In genomic region chr6:125084424-125084823, GRCm38 (mm10) we compare ENCODE assay signal across 8 mouse cellular contexts. TPM values are rescaled to one million over a fixed set of nuclear protein-coding genes. Genes with fewer than 3 reads are reported as not detected.
DNase-seq lines count a peak whose midpoint lies in the region; ATAC-seq and TF ChIP-seq lines count a peak whose summit lies in the region.

No protein-coding gene starts in this region.

- ATAC-seq in forebrain, postnatal 0 days, result peak; percentile 15
- no peak for ATAC-seq in intestine, postnatal 0 days
- ATAC-seq in liver, embryonic 12.5 days, result 0 out of 2 replicates have a peak, but pooled peaks have one; percentile 3

- TF ChIP-seq CTCF in forebrain, postnatal 0 days (IDR thresholded peaks at IDR 0.05; ENCODE audit: low read depth), result peak; percentile 94
- TF ChIP-seq CTCF in intestine, postnatal 0 days (IDR thresholded peaks at IDR 0.05; ENCODE audit: low read depth), result peak; percentile 94

- peak; percentile 69 for DNase-seq in adrenal gland, adult 2 months
- DNase-seq in adrenal gland, adult 8-10 months, result no peak
- DNase-seq in CD8-positive naive resting alpha-beta T cell, adult 2 months (ENCODE audit: low read depth in 2 of 2, low spot score in 2 of 2), result peak; percentile 54 to 62
- DNase-seq in cerebellum, adult 8-10 months, result peak; percentile 72
- peak; percentile 85 for DNase-seq in forebrain, postnatal 0 days
- peak; percentile 85 for DNase-seq in retina, embryonic 14.5 days (ENCODE audit: low spot score)

- no peak overlapping the region for H3K9ac ChIP-seq in forebrain, postnatal 0 days
- H3K9ac ChIP-seq in intestine, postnatal 0 days (ENCODE audit: low read depth, low read length), result no peak overlapping the region
- no peak overlapping the region for H3K9ac ChIP-seq in liver, embryonic 12.5 days

- no peak overlapping the region for H3K4me2 ChIP-seq in forebrain, postnatal 0 days (ENCODE audit: low read depth)
- H3K4me2 ChIP-seq in intestine, postnatal 0 days (replicated peaks; ENCODE audit: low read depth), result no peak overlapping the region
- no peak overlapping the region for H3K4me2 ChIP-seq in liver, embryonic 12.5 days

- WGBS in forebrain, postnatal 0 days, result 7% methylated on average over 4 of the region's 4 CpGs
- WGBS in intestine, postnatal 0 days, result 8% methylated on average over 4 of the region's 4 CpGs
- WGBS in liver, embryonic 12.5 days (ENCODE audit: insufficient replicate concordance), result 8% methylated on average over 4 of the region's 4 CpGs

- no peaks in the 10 kb centered on the region for H3K27me3 ChIP-seq in forebrain, postnatal 0 days (ENCODE audit: insufficient read depth, low read length)
- H3K27me3 ChIP-seq in intestine, postnatal 0 days (replicated peaks; ENCODE audit: control insufficient read depth, insufficient read depth, low read length), result no peaks in the 10 kb centered on the region
- no peaks in the 10 kb centered on the region for H3K27me3 ChIP-seq in liver, embryonic 12.5 days (replicated peaks)

- no peaks in the 10 kb centered on the region for H3K9me3 ChIP-seq in forebrain, postnatal 0 days (ENCODE audit: low read length)
- H3K9me3 ChIP-seq in intestine, postnatal 0 days (ENCODE audit: control insufficient read depth), result no peaks in the 10 kb centered on the region
- H3K9me3 ChIP-seq in liver, embryonic 12.5 days (replicated peaks), result no peaks in the 10 kb centered on the region

- no peak overlapping the region for H3K27ac ChIP-seq in forebrain, postnatal 0 days (ENCODE audit: low read depth, low read length)
- H3K27ac ChIP-seq in intestine, postnatal 0 days (ENCODE audit: low read depth, low read length), result no peak overlapping the region
- H3K27ac ChIP-seq in liver, embryonic 12.5 days, result no peak overlapping the region

- no peaks in the 10 kb centered on the region for H3K36me3 ChIP-seq in forebrain, postnatal 0 days (ENCODE audit: insufficient read depth)
- peaks cover 13% of the 10 kb centered on the region; the same call in 1 of the 2 replicates for H3K36me3 ChIP-seq in intestine, postnatal 0 days (ENCODE audit: control insufficient read depth, insufficient read depth)
- no peaks in the 10 kb centered on the region for H3K36me3 ChIP-seq in liver, embryonic 12.5 days

- peaks cover 18% of the 10 kb centered on the region for H3K4me1 ChIP-seq in forebrain, postnatal 0 days (ENCODE audit: insufficient read depth)
- peaks cover 12% of the 10 kb centered on the region; the same call in 1 of the 2 replicates for H3K4me1 ChIP-seq in intestine, postnatal 0 days (replicated peaks; ENCODE audit: control insufficient read depth, insufficient read depth, low read length)
- peaks cover 36% of the 10 kb centered on the region for H3K4me1 ChIP-seq in liver, embryonic 12.5 days

- H3K4me3 ChIP-seq in forebrain, postnatal 0 days (ENCODE audit: low read depth, low read length), result no peak overlapping the region
- H3K4me3 ChIP-seq in intestine, postnatal 0 days (ENCODE audit: low read depth, low read length), result no peak overlapping the region
- H3K4me3 ChIP-seq in liver, embryonic 12.5 days, result no peak overlapping the region

RNA-seq across cellular contexts. Expression of gene Chd4, which starts 11.4 kb away (rescaled TPM):
- total RNA-seq in adrenal gland, adult 2 months (2021), result 100 to 1,000 TPM; 139 to 156 TPM
- polyA plus RNA-seq in adrenal gland, adult 2 months (2012; rRNA removed), result 54.1 and 58.1 TPM in 2 replicates
- 100 to 1,000 TPM; 140 to 272 (median 202) TPM for total RNA-seq in adrenal gland, adult 8-10 months (2022)
- total RNA-seq in forebrain, postnatal 0 days (2014; rRNA removed), result 121 and 141 TPM in 2 replicates
- 53.3 and 72.6 TPM in 2 replicates for polyA plus RNA-seq in forebrain, postnatal 0 days (2015; fragmentation: Nextera tagmentation; extraction: Ambion mirVana)
- polyA plus RNA-seq in intestine, postnatal 0 days (2015; fragmentation: Nextera tagmentation; extraction: Ambion mirVana), result 30.7 and 34.2 TPM in 2 replicates
- 38.3 and 40.5 TPM in 2 replicates for polyA plus RNA-seq in liver, embryonic 12.5 days (2016; fragmentation: Nextera tagmentation; extraction: Ambion mirVana)

RNA-seq across cellular contexts. Expression of gene Lpar5, which starts 16.7 kb away (rescaled TPM):
- under 1 TPM; 0.61 to 0.83 TPM for total RNA-seq in adrenal gland, adult 2 months (2021)
- polyA plus RNA-seq in adrenal gland, adult 2 months (2012; rRNA removed), result 3.1 and 4.3 TPM in 2 replicates
- 1 to 10 TPM in 1 of 4 experiments, under 1 TPM in 3; 0.73 to 1.3 (median 0.83) TPM for total RNA-seq in adrenal gland, adult 8-10 months (2022)
- total RNA-seq in forebrain, postnatal 0 days (2014; rRNA removed), result 0.38 and 0.71 TPM in 2 replicates
- 0.59 and 0.61 TPM in 2 replicates for polyA plus RNA-seq in forebrain, postnatal 0 days (2015; fragmentation: Nextera tagmentation; extraction: Ambion mirVana)
- polyA plus RNA-seq in intestine, postnatal 0 days (2015; fragmentation: Nextera tagmentation; extraction: Ambion mirVana), result 9.2 and 9.9 TPM in 2 replicates
- polyA plus RNA-seq in liver, embryonic 12.5 days (2016; fragmentation: Nextera tagmentation; extraction: Ambion mirVana), result 1.9 and 2.2 TPM in 2 replicates

RNA-seq across cellular contexts. Expression of gene Acrbp, which starts 34.9 kb away (rescaled TPM):
- total RNA-seq in adrenal gland, adult 2 months (2021), result 10 to 100 TPM in 1 of 2 experiments, 1 to 10 TPM in 1; 4.4 to 12.2 TPM
- 14.0 and 15.9 TPM in 2 replicates for polyA plus RNA-seq in adrenal gland, adult 2 months (2012; rRNA removed)
- total RNA-seq in adrenal gland, adult 8-10 months (2022), result 10 to 100 TPM in 1 of 4 experiments, 1 to 10 TPM in 3; 6.9 to 12.1 (median 9.1) TPM
- 11.3 and 12.2 TPM in 2 replicates for total RNA-seq in forebrain, postnatal 0 days (2014; rRNA removed)
- polyA plus RNA-seq in forebrain, postnatal 0 days (2015; fragmentation: Nextera tagmentation; extraction: Ambion mirVana), result 11.4 and 13.8 TPM in 2 replicates
- 3.1 and 4.1 TPM in 2 replicates for polyA plus RNA-seq in intestine, postnatal 0 days (2015; fragmentation: Nextera tagmentation; extraction: Ambion mirVana)
- 2.8 and 3.7 TPM in 2 replicates for polyA plus RNA-seq in liver, embryonic 12.5 days (2016; fragmentation: Nextera tagmentation; extraction: Ambion mirVana)

RNA-seq across cellular contexts. Expression of gene Ing4, which starts 44.9 kb away (rescaled TPM):
- 10 to 100 TPM; 51.0 to 60.6 TPM for total RNA-seq in adrenal gland, adult 2 months (2021)
- 35.5 and 37.4 TPM in 2 replicates for polyA plus RNA-seq in adrenal gland, adult 2 months (2012; rRNA removed)
- 10 to 100 TPM; 62.7 to 74.3 (median 72.6) TPM for total RNA-seq in adrenal gland, adult 8-10 months (2022)
- total RNA-seq in forebrain, postnatal 0 days (2014; rRNA removed), result 83.4 and 103 TPM in 2 replicates
- polyA plus RNA-seq in forebrain, postnatal 0 days (2015; fragmentation: Nextera tagmentation; extraction: Ambion mirVana), result 102 and 111 TPM in 2 replicates
- polyA plus RNA-seq in intestine, postnatal 0 days (2015; fragmentation: Nextera tagmentation; extraction: Ambion mirVana), result 65.4 and 70.1 TPM in 2 replicates
- polyA plus RNA-seq in liver, embryonic 12.5 days (2016; fragmentation: Nextera tagmentation; extraction: Ambion mirVana), result 34.4 and 34.6 TPM in 2 replicates

RNA-seq across cellular contexts. Expression of gene Nop2, which starts 47.3 kb away (rescaled TPM):
- total RNA-seq in adrenal gland, adult 2 months (2021), result 10 to 100 TPM; 40.9 to 51.7 TPM
- 8.0 and 12.0 TPM in 2 replicates for polyA plus RNA-seq in adrenal gland, adult 2 months (2012; rRNA removed)
- 10 to 100 TPM; 41.6 to 48.8 (median 43.4) TPM for total RNA-seq in adrenal gland, adult 8-10 months (2022)
- total RNA-seq in forebrain, postnatal 0 days (2014; rRNA removed), result 47.2 and 56.0 TPM in 2 replicates
- 39.6 and 43.5 TPM in 2 replicates for polyA plus RNA-seq in forebrain, postnatal 0 days (2015; fragmentation: Nextera tagmentation; extraction: Ambion mirVana)
- 21.9 and 22.6 TPM in 2 replicates for polyA plus RNA-seq in intestine, postnatal 0 days (2015; fragmentation: Nextera tagmentation; extraction: Ambion mirVana)
- polyA plus RNA-seq in liver, embryonic 12.5 days (2016; fragmentation: Nextera tagmentation; extraction: Ambion mirVana), result 83.1 and 85.3 TPM in 2 replicates
